ENCODE assay signal across 10 mouse cellular contexts in the genomic region with DNA sequence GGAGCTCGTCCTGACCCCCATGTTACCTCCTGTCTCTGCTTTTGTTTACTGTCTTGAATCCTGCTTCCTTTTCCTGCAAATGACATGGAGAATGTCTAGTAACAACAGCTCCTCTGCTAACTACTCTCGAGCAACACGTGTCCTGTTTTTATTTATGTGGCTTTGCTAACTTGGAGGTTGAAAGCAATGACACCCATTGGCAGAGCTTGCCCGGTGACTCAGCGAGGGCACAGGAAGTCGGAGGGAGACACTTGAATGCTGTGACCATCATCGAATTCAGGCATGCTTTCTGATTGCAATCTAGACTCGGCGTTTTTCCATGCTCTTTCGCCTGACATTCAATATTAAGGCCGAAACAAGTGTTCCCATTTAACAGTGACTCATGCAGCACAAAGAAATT.
DNase-seq lines count a peak whose midpoint lies in the region; ATAC-seq lines count a peak whose summit lies in the region.
"Had no signal": no experiment of that assay in that cellular context is flagged by ENCODE, and none has a peak within 500 bp of the region (broad histone marks: within the 10 kb centered on the region; RNA-seq: fewer than 3 reads in every experiment).

No protein-coding gene starts in this region.

- H3K27ac ChIP-seq in lung, embryonic 15.5 days = no peak overlapping the region
- peak overlapping the region; percentile 58 for H3K27ac ChIP-seq in kidney, embryonic 16.5 days (ENCODE audit: low read length)
- H3K27ac ChIP-seq in hindbrain, embryonic 16.5 days (ENCODE audit: low read depth, low read length) = no peak overlapping the region

- no peaks in the 10 kb centered on the region for H3K9me3 ChIP-seq in lung, embryonic 15.5 days
- no peaks in the 10 kb centered on the region for H3K9me3 ChIP-seq in kidney, embryonic 16.5 days (ENCODE audit: low read length)
- H3K9me3 ChIP-seq in hindbrain, embryonic 16.5 days (ENCODE audit: control insufficient read depth, low read length) = no peaks in the 10 kb centered on the region
- H3K9me3 ChIP-seq: hindbrain, embryonic 10.5 days had no signal

- H3K9ac ChIP-seq in lung, embryonic 15.5 days = no peak overlapping the region
- H3K9ac ChIP-seq in kidney, embryonic 16.5 days (replicated peaks; ENCODE audit: low read length) = 0 out of 2 replicates have a peak overlapping the region, but pooled peaks have one; percentile 7
- H3K9ac ChIP-seq in hindbrain, embryonic 16.5 days (ENCODE audit: low read depth, low read length) = no peak overlapping the region

- H3K4me3 ChIP-seq in lung, embryonic 15.5 days = no peak overlapping the region
- H3K4me3 ChIP-seq in kidney, embryonic 16.5 days (ENCODE audit: low read length) = no peak overlapping the region
- H3K4me3 ChIP-seq in hindbrain, embryonic 16.5 days (ENCODE audit: low read length) = no peak overlapping the region
- H3K4me3 ChIP-seq: hindbrain, embryonic 10.5 days had no signal

- peaks cover 25% of the 10 kb centered on the region for H3K4me1 ChIP-seq in lung, embryonic 15.5 days
- H3K4me1 ChIP-seq in kidney, embryonic 16.5 days (ENCODE audit: insufficient read depth, low read length) = peaks cover 27% of the 10 kb centered on the region
- H3K4me1 ChIP-seq in hindbrain, embryonic 16.5 days (ENCODE audit: control insufficient read depth, insufficient read depth, low read depth, low read length) = no peaks in the 10 kb centered on the region

- H3K27me3 ChIP-seq in lung, embryonic 15.5 days = no peaks in the 10 kb centered on the region
- no peaks in the 10 kb centered on the region for H3K27me3 ChIP-seq in kidney, embryonic 16.5 days (ENCODE audit: insufficient read depth, low read length)
- no peaks in the 10 kb centered on the region for H3K27me3 ChIP-seq in hindbrain, embryonic 16.5 days (replicated peaks; ENCODE audit: control insufficient read depth, insufficient read depth, low read length)

- no peak for DNase-seq in lung, postnatal 14 days
- DNase-seq in adrenal gland, postnatal 36 days = peak; percentile 72 to 80
- DNase-seq in spleen, postnatal 14 days (ENCODE audit: low spot score in 2 of 2) = no peak
- DNase-seq in thymus, postnatal 14 days = no peak
- DNase-seq: layer of hippocampus, postnatal 36 days; thymus, postnatal 25 days had no signal

- no peak overlapping the region for H3K4me2 ChIP-seq in lung, embryonic 15.5 days
- no peak overlapping the region for H3K4me2 ChIP-seq in kidney, embryonic 16.5 days (replicated peaks; ENCODE audit: low read depth, low read length)
- H3K4me2 ChIP-seq in hindbrain, embryonic 16.5 days (ENCODE audit: low read length) = no peak overlapping the region

- H3K36me3 ChIP-seq in lung, embryonic 15.5 days = no peaks in the 10 kb centered on the region
- H3K36me3 ChIP-seq in kidney, embryonic 16.5 days (ENCODE audit: insufficient read depth, low read length) = no peaks in the 10 kb centered on the region
- H3K36me3 ChIP-seq in hindbrain, embryonic 16.5 days (ENCODE audit: control insufficient read depth, insufficient read depth, low read length) = no peaks in the 10 kb centered on the region
- H3K36me3 ChIP-seq: hindbrain, embryonic 10.5 days had no signal

- 0 out of 2 replicates have a peak, but pooled peaks have one; percentile 23 for ATAC-seq in lung, embryonic 15.5 days (ENCODE audit: borderline replicate concordance, extremely low read depth, low FRiP score, low TSS enrichment)
- no peak for ATAC-seq in kidney, embryonic 16.5 days (ENCODE audit: low FRiP score, low TSS enrichment)
- ATAC-seq in hindbrain, embryonic 16.5 days = no peak

- 51% methylated on average over 11 of the region's 11 CpGs for WGBS in lung, embryonic 15.5 days
- 25% methylated on average over 11 of the region's 11 CpGs for WGBS in kidney, embryonic 16.5 days
- WGBS in hindbrain, embryonic 16.5 days = 83% methylated on average over 11 of the region's 11 CpGs

Comparison
In these comparisons a context has a peak if more than half of its experiments do, and no peak if none do; other contexts are left out.
1. DNase-seq: peak in adrenal gland, postnatal 36 days (2 of 2); none in lung, postnatal 14 days (single experiment), spleen, postnatal 14 days (0 of 2) and thymus, postnatal 14 days (single experiment).